Mouse (Mus musculus) cortical plate, adult 2 months (tissue): ENCODE results near the gene Tlr8. TPM values are rescaled to one million over a fixed set of nuclear protein-coding genes. Genes with fewer than 3 reads are reported as not detected.
"Not testable (repeated sequence)": the region's sequence is repeated elsewhere in the genome, so short reads cannot be mapped to it uniquely, and the experiment has no call there.

Experiments
- H3K27ac ChIP-seq: fragments of 200-500 bp; 2 replicates; pipeline ENCODE4 v1.5.1; 2012; ENCODE audit warnings: low read length, control low read depth, inconsistent platforms; ENCODE audit not compliant: insufficient read depth
- H3K4me1 ChIP-seq: fragments of 200-500 bp; 2 replicates; pipeline ENCODE4 v1.6.1; 2011; ENCODE audit warnings: low read length; ENCODE audit not compliant: control insufficient read depth, insufficient read depth
- H3K4me3 ChIP-seq: fragments of 200-500 bp; 2 replicates; pipeline ENCODE4 v1.5.1; 2011; ENCODE audit warnings: mild to moderate bottlenecking, low read length, control low read depth; ENCODE audit not compliant: insufficient read depth
- CTCF ChIP-seq: fragments of 200-500 bp; IDR thresholded peaks from 2 replicates; pipeline ENCODE4 v1.5.1; 2011; ENCODE audit warnings: mild to moderate bottlenecking, control low read depth, low read length; ENCODE audit not compliant: insufficient read depth; ENCODE audit errors: extremely low read depth
- POLR2A ChIP-seq: fragments of 200-500 bp; IDR thresholded peaks from 2 replicates; pipeline ENCODE4 v1.6.1; 2011; ENCODE audit warnings: mild to moderate bottlenecking, low read length, control low read depth; ENCODE audit not compliant: insufficient read depth; ENCODE audit errors: extremely low read depth
- polyA plus RNA-seq: library from polyadenylated mRNA; depleted of rRNA; stranded (reverse); fragments of >200 nt; gene quantifications from 2 replicates; pipeline ENCODE4 v1.2.3, GENCODE M21; 2012; rRNA removed

The Tlr8 gene
- polyA plus RNA-seq: 0.08 and 0.09 TPM in 2 replicates

- H3K4me3 ChIP-seq: no peak within 1 kb of the TSS
- no peak within 1 kb of the TSS for H3K27ac ChIP-seq
- no peaks in the 10 kb centered on the region for H3K4me1 ChIP-seq
- TF ChIP-seq POLR2A: no peak
- no peak for TF ChIP-seq CTCF
Observed at GRCm38 (mm10) chrX:167264086-167264485, at the start of gene Tlr8. TSS of gene Tlr8 (minus strand) at chrX:167264329.

- H3K4me1 ChIP-seq, H3K27ac ChIP-seq, H3K4me3 ChIP-seq: not testable (repeated sequence)
Observed at GRCm38 (mm10) chrX:167302061-167302460, 37.9 kb upstream of the Tlr8 start.

GRCm38 (mm10) chrX:167276953-167277352 lies 12.8 kb upstream of the Tlr8 start:
- H3K4me3 ChIP-seq: no peak overlapping the region
- H3K4me1 ChIP-seq: no peaks in the 10 kb centered on the region
- TF ChIP-seq POLR2A (no peak), CTCF (peak; percentile 65)
- no peak overlapping the region for H3K27ac ChIP-seq

DNA sequence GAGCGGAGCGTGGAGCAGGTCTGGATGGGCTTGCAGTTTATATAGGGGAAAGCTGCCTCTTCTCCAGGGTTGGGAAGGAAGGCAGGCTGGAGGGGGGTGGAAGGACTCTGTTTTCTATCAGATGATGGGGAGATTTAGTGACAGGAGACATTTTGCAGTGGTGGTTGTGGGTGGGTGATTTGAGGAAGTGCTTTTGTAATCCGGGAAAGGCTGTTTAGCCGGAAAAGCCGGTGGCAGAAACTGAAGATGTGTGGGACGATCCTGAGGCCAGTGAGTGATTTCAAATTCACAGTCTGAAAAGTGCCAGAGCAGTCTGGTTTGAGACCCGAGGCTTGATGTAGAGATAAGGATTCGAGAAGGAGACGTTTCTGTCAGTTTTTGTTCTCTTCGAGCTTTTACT lies 12.4 kb upstream of the Tlr8 start:
- TF ChIP-seq POLR2A (no peak), CTCF (no peak)
- H3K4me3 ChIP-seq: no peak overlapping the region
- no peak overlapping the region for H3K27ac ChIP-seq
- no peaks in the 10 kb centered on the region for H3K4me1 ChIP-seq

GRCm38 (mm10) chrX:167263530-167263929 lies 599 bp downstream of the Tlr8 start:
- Histone ChIP-seq H3K27ac (no peak overlapping the region), H3K4me1 (no peaks in the 10 kb centered on the region), H3K4me3 (no peak overlapping the region)
- TF ChIP-seq POLR2A (no peak), CTCF (no peak)

DNA sequence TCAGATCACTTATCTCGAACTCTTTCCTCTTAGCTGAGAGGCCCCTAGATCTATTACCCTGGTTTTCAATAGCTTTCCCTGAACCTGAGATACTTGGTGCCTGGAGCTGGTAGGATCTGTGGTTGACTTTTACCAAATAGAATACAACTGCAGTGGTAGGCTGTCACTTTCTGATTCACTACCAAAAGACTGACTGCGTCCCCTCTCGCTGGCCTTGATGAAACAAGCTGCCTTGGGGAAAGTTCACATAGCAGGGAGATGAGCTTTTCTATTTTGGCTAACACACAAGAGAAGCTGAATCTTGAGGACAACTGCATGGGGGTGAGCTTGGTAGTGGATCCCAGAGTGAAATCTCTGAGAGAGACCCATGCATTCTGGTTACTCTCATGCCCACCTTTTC lies 22.4 kb downstream of the Tlr8 start:
- no peak for TF ChIP-seq CTCF
- no peak for TF ChIP-seq POLR2A
- H3K4me1 ChIP-seq: no peaks in the 10 kb centered on the region
- H3K27ac ChIP-seq: no peak overlapping the region
- no peak overlapping the region for H3K4me3 ChIP-seq

- H3K4me1 ChIP-seq: no peaks in the 10 kb centered on the region
- TF ChIP-seq POLR2A (no peak), CTCF (no peak)
- no peak overlapping the region for H3K4me3 ChIP-seq
- no peak overlapping the region for H3K27ac ChIP-seq
Observed at GRCm38 (mm10) chrX:167239293-167239921, 24.7 kb downstream of the Tlr8 start.

DNA sequence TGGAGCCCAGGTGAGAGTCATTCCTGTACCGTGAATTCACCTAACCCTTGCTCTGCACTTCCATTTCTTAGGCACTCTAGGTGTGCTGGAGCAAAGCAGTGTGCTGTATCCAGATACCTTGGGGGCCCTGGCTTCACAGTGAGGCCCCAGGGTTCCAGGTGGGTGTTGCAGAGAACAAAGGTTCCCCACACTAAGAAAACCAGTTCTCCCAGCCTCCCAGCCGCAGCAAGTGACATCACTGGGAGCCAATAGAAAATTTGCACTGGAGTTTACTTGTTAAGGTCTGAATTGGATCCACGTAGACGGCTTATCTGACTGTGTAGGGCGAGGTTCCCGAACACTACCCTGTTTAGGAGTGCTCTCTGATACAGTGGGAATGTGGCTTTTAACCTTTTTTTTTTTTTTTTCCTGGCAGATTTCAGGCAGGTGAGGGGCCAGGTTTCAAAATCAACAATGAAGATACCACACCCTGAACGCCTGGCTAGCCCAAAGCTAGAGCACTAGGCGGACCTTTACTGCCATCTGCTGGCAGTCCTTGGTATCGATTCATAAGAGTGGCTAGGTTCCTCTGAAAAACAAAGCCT lies 30.9 kb downstream of the Tlr8 start:
- no peak overlapping the region for H3K27ac ChIP-seq
- H3K4me1 ChIP-seq: no peaks in the 10 kb centered on the region

DNA sequence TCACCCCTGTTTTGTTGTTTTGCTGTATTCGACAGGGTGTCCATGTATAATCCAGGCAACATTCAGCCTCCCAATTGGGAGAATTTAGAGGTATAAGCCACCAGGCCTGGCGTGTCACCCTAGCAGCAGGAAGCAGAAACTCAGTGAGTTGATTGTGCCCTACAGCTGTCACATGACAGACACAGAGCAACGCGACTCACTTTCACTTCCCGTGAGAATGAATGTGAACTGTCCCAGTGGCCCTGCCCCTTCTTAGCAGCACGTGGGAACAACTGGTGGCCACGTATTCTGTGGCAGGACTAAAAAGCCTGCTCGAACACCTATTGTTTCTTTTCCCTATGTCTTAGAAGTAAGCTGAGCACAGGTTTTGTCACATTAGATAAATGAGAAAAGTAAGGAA lies 33.0 kb downstream of the Tlr8 start:
- no peak overlapping the region for H3K4me3 ChIP-seq
- H3K4me1 ChIP-seq: no peaks in the 10 kb centered on the region
- no peak overlapping the region for H3K27ac ChIP-seq
- no peak for TF ChIP-seq CTCF
- no peak for TF ChIP-seq POLR2A

More for the DNA sequence above, 30.9 kb downstream of the Tlr8 start:
- H3K4me3 ChIP-seq: no peak overlapping the region
- no peak for TF ChIP-seq POLR2A
- peak; percentile 72 for TF ChIP-seq CTCF

- H3K27ac ChIP-seq: no peak overlapping the region
- H3K4me3 ChIP-seq: no peak overlapping the region
- TF ChIP-seq POLR2A (no peak), CTCF (no peak)
- H3K4me1 ChIP-seq: no peaks in the 10 kb centered on the region
Observed at GRCm38 (mm10) chrX:167229819-167230218, 34.3 kb downstream of the Tlr8 start.
